Mouse (Mus musculus): ENCODE data around the gene Rpl18. TPM values are rescaled to one million over a fixed set of nuclear protein-coding genes. Genes with fewer than 3 reads are reported as not detected.

Gene Rpl18
- polyA plus RNA-seq, 1 experiment from 2014 or later, result 743 TPM

- ATAC-seq (ENCODE audit: insufficient number of reproducible peaks, insufficient read depth, low FRiP score, low read depth), result no peak
- Histone ChIP-seq H3K4me3 (ENCODE audit: control insufficient read depth in 1 of 2, insufficient read depth in 1 of 2, low read depth in 1 of 2, low read length in 2 of 2) (no peak overlapping the region), H3K9me3 (ENCODE audit: control insufficient read depth, low read length) (no peaks in the 10 kb centered on the region), H3K36me3 (ENCODE audit: control insufficient read depth, insufficient read depth, low read length) (no peaks in the 10 kb centered on the region), H3K4me1 (ENCODE audit: control insufficient read depth in 2 of 2, insufficient read depth in 2 of 2, low read length in 2 of 2) (peaks cover 5 to 15% of the 10 kb centered on the region in 2 experiments), H3K27me3 (ENCODE audit: control insufficient read depth, insufficient read depth, low read length) (no peaks in the 10 kb centered on the region), H3K27ac (replicated peaks in 1 of 2; ENCODE audit: control insufficient read depth in 1 of 2, insufficient read depth in 1 of 2, low read depth in 2 of 2, low read length in 2 of 2) (peak overlapping the region; percentile 24 to 70; a peak in 3 of 4 replicates), H3K4me2 (ENCODE audit: low read length) (no peak overlapping the region), H3K9ac (ENCODE audit: low read length) (no peak overlapping the region)
- WGBS, result 62% methylated on average over 8 of the region's 8 CpGs
Measured at GRCm38 (mm10) chr7:45681046-45681736, 34.1 kb upstream of the Rpl18 start.

GRCm38 (mm10) chr7:45682144-45683126 is 32.8 kb upstream of the Rpl18 start:
- 29% methylated on average over 14 of the region's 14 CpGs for WGBS
- no peak overlapping the region; a peak in 1 of 4 replicates for H3K27ac ChIP-seq (replicated peaks in 1 of 2; ENCODE audit: control insufficient read depth in 1 of 2, insufficient read depth in 1 of 2, low read depth in 2 of 2, low read length in 2 of 2)
- H3K9ac ChIP-seq (ENCODE audit: low read length), result no peak overlapping the region
- H3K27me3 ChIP-seq (ENCODE audit: control insufficient read depth, insufficient read depth, low read length), result no peaks in the 10 kb centered on the region
- H3K4me1 ChIP-seq (ENCODE audit: control insufficient read depth in 2 of 2, insufficient read depth in 2 of 2, low read length in 2 of 2), result peaks cover 5 to 15% of the 10 kb centered on the region in 2 experiments
- 0 out of 2 replicates have a peak overlapping the region, but pooled peaks have one; percentile 19 for H3K4me2 ChIP-seq (ENCODE audit: low read length)
- no peaks in the 10 kb centered on the region for H3K9me3 ChIP-seq (ENCODE audit: control insufficient read depth, low read length)
- peak; percentile 15; the same call in 1 of the 2 replicates for ATAC-seq (ENCODE audit: insufficient number of reproducible peaks, insufficient read depth, low FRiP score, low read depth)
- no peaks in the 10 kb centered on the region for H3K36me3 ChIP-seq (ENCODE audit: control insufficient read depth, insufficient read depth, low read length)
- no peak overlapping the region for H3K4me3 ChIP-seq (ENCODE audit: control insufficient read depth in 1 of 2, insufficient read depth in 1 of 2, low read depth in 1 of 2, low read length in 2 of 2)

- no peaks in the 10 kb centered on the region for H3K36me3 ChIP-seq (ENCODE audit: control insufficient read depth, insufficient read depth, low read length)
- no peaks in the 10 kb centered on the region for H3K27me3 ChIP-seq (ENCODE audit: control insufficient read depth, insufficient read depth, low read length)
- no peak within 1 kb of the TSS for H3K4me3 ChIP-seq (ENCODE audit: control insufficient read depth in 1 of 2, insufficient read depth in 1 of 2, low read depth in 1 of 2, low read length in 2 of 2)
- no peak within 1 kb of the TSS for H3K4me2 ChIP-seq (ENCODE audit: low read length)
- H3K27ac ChIP-seq (replicated peaks in 1 of 2; ENCODE audit: control insufficient read depth in 1 of 2, insufficient read depth in 1 of 2, low read depth in 2 of 2, low read length in 2 of 2), result no peak within 1 kb of the TSS
- WGBS, result 73% methylated on average over 7 of the region's 7 CpGs
- no peaks in the 10 kb centered on the region for H3K9me3 ChIP-seq (ENCODE audit: control insufficient read depth, low read length)
- peaks cover 5 to 15% of the 10 kb centered on the region in 2 experiments for H3K4me1 ChIP-seq (ENCODE audit: control insufficient read depth in 2 of 2, insufficient read depth in 2 of 2, low read length in 2 of 2)
- H3K9ac ChIP-seq (ENCODE audit: low read length), result no peak within 1 kb of the TSS
- no peak for ATAC-seq (ENCODE audit: insufficient number of reproducible peaks, insufficient read depth, low FRiP score, low read depth)
Measured at GRCm38 (mm10) chr7:45683396-45684050, 31.7 kb upstream of the Rpl18 start, which contains the start of gene Ntn5. Gene Ntn5, plus strand, starts transcription at chr7:45684022.

- WGBS, result 67% methylated on average over 10 of the region's 10 CpGs
- no peak for ATAC-seq (ENCODE audit: insufficient number of reproducible peaks, insufficient read depth, low FRiP score, low read depth)
- H3K27ac ChIP-seq (replicated peaks in 1 of 2; ENCODE audit: control insufficient read depth in 1 of 2, insufficient read depth in 1 of 2, low read depth in 2 of 2, low read length in 2 of 2), result no peak overlapping the region
- H3K9me3 ChIP-seq (ENCODE audit: control insufficient read depth, low read length), result no peaks in the 10 kb centered on the region
- H3K4me2 ChIP-seq (ENCODE audit: low read length), result no peak overlapping the region
- H3K9ac ChIP-seq (ENCODE audit: low read length), result no peak overlapping the region
- H3K27me3 ChIP-seq (ENCODE audit: control insufficient read depth, insufficient read depth, low read length), result no peaks in the 10 kb centered on the region
- no peaks in the 10 kb centered on the region for H3K36me3 ChIP-seq (ENCODE audit: control insufficient read depth, insufficient read depth, low read length)
- H3K4me1 ChIP-seq (ENCODE audit: control insufficient read depth in 2 of 2, insufficient read depth in 2 of 2, low read length in 2 of 2), result peaks cover 19 to 28% of the 10 kb centered on the region in 2 experiments
- H3K4me3 ChIP-seq (ENCODE audit: control insufficient read depth in 1 of 2, insufficient read depth in 1 of 2, low read depth in 1 of 2, low read length in 2 of 2), result no peak overlapping the region
Measured at GRCm38 (mm10) chr7:45685811-45686210, 29.4 kb upstream of the Rpl18 start.

GRCm38 (mm10) chr7:45686841-45687240 is 28.4 kb upstream of the Rpl18 start:
- Histone ChIP-seq H3K27me3 (ENCODE audit: control insufficient read depth, insufficient read depth, low read length) (no peaks in the 10 kb centered on the region), H3K27ac (replicated peaks in 1 of 2; ENCODE audit: control insufficient read depth in 1 of 2, insufficient read depth in 1 of 2, low read depth in 2 of 2, low read length in 2 of 2) (no peak overlapping the region), H3K36me3 (ENCODE audit: control insufficient read depth, insufficient read depth, low read length) (no peaks in the 10 kb centered on the region), H3K9ac (ENCODE audit: low read length) (no peak overlapping the region), H3K9me3 (ENCODE audit: control insufficient read depth, low read length) (no peaks in the 10 kb centered on the region), H3K4me2 (ENCODE audit: low read length) (no peak overlapping the region), H3K4me1 (ENCODE audit: control insufficient read depth in 2 of 2, insufficient read depth in 2 of 2, low read length in 2 of 2) (peaks cover 19 to 20% of the 10 kb centered on the region in 2 experiments), H3K4me3 (ENCODE audit: control insufficient read depth in 1 of 2, insufficient read depth in 1 of 2, low read depth in 1 of 2, low read length in 2 of 2) (no peak overlapping the region)
- WGBS, result 71% methylated on average over 3 of the region's 3 CpGs
- no peak for ATAC-seq (ENCODE audit: insufficient number of reproducible peaks, insufficient read depth, low FRiP score, low read depth)

GRCm38 (mm10) chr7:45689099-45689498 is 26.2 kb upstream of the Rpl18 start:
- no peak for ATAC-seq (ENCODE audit: insufficient number of reproducible peaks, insufficient read depth, low FRiP score, low read depth)
- Histone ChIP-seq H3K27me3 (ENCODE audit: control insufficient read depth, insufficient read depth, low read length) (no peaks in the 10 kb centered on the region), H3K36me3 (ENCODE audit: control insufficient read depth, insufficient read depth, low read length) (no peaks in the 10 kb centered on the region), H3K9ac (ENCODE audit: low read length) (peak overlapping the region; percentile 3; the same call in 1 of the 2 replicates), H3K4me3 (ENCODE audit: control insufficient read depth in 1 of 2, insufficient read depth in 1 of 2, low read depth in 1 of 2, low read length in 2 of 2) (no peak overlapping the region), H3K27ac (replicated peaks in 1 of 2; ENCODE audit: control insufficient read depth in 1 of 2, insufficient read depth in 1 of 2, low read depth in 2 of 2, low read length in 2 of 2) (0 out of 4 replicates have a peak overlapping the region, but pooled peaks of 1 of the 2 experiments have one; percentile 57), H3K4me1 (ENCODE audit: control insufficient read depth in 2 of 2, insufficient read depth in 2 of 2, low read length in 2 of 2) (peaks cover 16 to 20% of the 10 kb centered on the region in 2 experiments), H3K9me3 (ENCODE audit: control insufficient read depth, low read length) (no peaks in the 10 kb centered on the region), H3K4me2 (ENCODE audit: low read length) (no peak overlapping the region)
- 61% methylated on average over 6 of the region's 6 CpGs for WGBS

- peaks cover 16 to 20% of the 10 kb centered on the region in 2 experiments for H3K4me1 ChIP-seq (ENCODE audit: control insufficient read depth in 2 of 2, insufficient read depth in 2 of 2, low read length in 2 of 2)
- H3K4me3 ChIP-seq (ENCODE audit: control insufficient read depth in 1 of 2, insufficient read depth in 1 of 2, low read depth in 1 of 2, low read length in 2 of 2), result no peak overlapping the region
- no peaks in the 10 kb centered on the region for H3K27me3 ChIP-seq (ENCODE audit: control insufficient read depth, insufficient read depth, low read length)
- no peaks in the 10 kb centered on the region for H3K9me3 ChIP-seq (ENCODE audit: control insufficient read depth, low read length)
- peak overlapping the region; percentile 50 to 57 for H3K27ac ChIP-seq (replicated peaks in 1 of 2; ENCODE audit: control insufficient read depth in 1 of 2, insufficient read depth in 1 of 2, low read depth in 2 of 2, low read length in 2 of 2)
- H3K9ac ChIP-seq (ENCODE audit: low read length), result peak overlapping the region; percentile 21; the same call in 1 of the 2 replicates
- peak overlapping the region; percentile 17 for H3K4me2 ChIP-seq (ENCODE audit: low read length)
- no peak for ATAC-seq (ENCODE audit: insufficient number of reproducible peaks, insufficient read depth, low FRiP score, low read depth)
- WGBS, result 10% methylated on average over 11 of the region's 11 CpGs
- H3K36me3 ChIP-seq (ENCODE audit: control insufficient read depth, insufficient read depth, low read length), result no peaks in the 10 kb centered on the region
Measured at GRCm38 (mm10) chr7:45689800-45690199, 25.5 kb upstream of the Rpl18 start.
